Mouse (Mus musculus): ENCODE data around the gene Kifc1. TPM values are rescaled to one million over a fixed set of nuclear protein-coding genes. Genes with fewer than 3 reads are reported as not detected.

The Kifc1 gene
- total RNA-seq (2023) = 2.4 to 6.4 TPM (median 2.6 TPM) in 4 replicates

GRCm38 (mm10) chr17:33890533-33891059, at the start of gene Kifc1:
Kifc1 (minus strand) TSS chr17:33890661.

GRCm38 (mm10) chr17:33929371-33930279, 39.2 kb upstream of the Kifc1 start, which contains the start of gene Rgl2:
Rgl2 (plus strand) TSS chr17:33929543.

GRCm38 (mm10) chr17:33915671-33916250, 25.3 kb upstream of the Kifc1 start, which contains the start of the genes Tapbp and Zbtb22:
Tapbp (plus strand) TSS chr17:33915899.
Zbtb22 (plus strand) TSS chr17:33915904.

GRCm38 (mm10) chr17:33909077-33909868, 18.8 kb upstream of the Kifc1 start, which contains the start of gene Daxx:
Daxx (plus strand) TSS chr17:33909414.

GRCm38 (mm10) chr17:33904835-33905234, 14.4 kb upstream of the Kifc1 start, which contains the start of gene Platr17:
Platr17 (plus strand) TSS chr17:33905135.

GRCm38 (mm10) chr17:33873537-33873936, 16.9 kb downstream of the Kifc1 start, which contains the start of gene Gm7029:
Gm7029 (plus strand) TSS chr17:33873837.

GRCm38 (mm10) chr17:33842966-33843795, 47.3 kb downstream of the Kifc1 start, which contains the start of gene Cd320:
Cd320 (plus strand) TSS chr17:33843091.

Other genes with a start within 250 kb of the Kifc1 start
- 368 to 402 TPM (median 383 TPM) in 4 replicates for gene Hnrnpm, start 203.8 kb downstream of the Kifc1 start, total RNA-seq (2023)
- 42.0 to 48.3 TPM (median 44.9 TPM) in 4 replicates for gene March2, start 172.0 kb downstream of the Kifc1 start, total RNA-seq (2023)
- 193 to 221 TPM (median 217 TPM) in 4 replicates for gene Rab11b, start 130.1 kb downstream of the Kifc1 start, total RNA-seq (2023)
- gene Angptl4, start 108.8 kb downstream of the Kifc1 start, total RNA-seq (2023) = 0.42 to 0.43 TPM in 2 of 4 replicates, not detected in the others
- 1.8 to 3.6 TPM (median 2.5 TPM) in 4 replicates for gene Kank3, start 80.1 kb downstream of the Kifc1 start, total RNA-seq (2023)
- 3,326 to 3,462 TPM (median 3,401 TPM) in 4 replicates for gene Rps28, start 66.1 kb downstream of the Kifc1 start, total RNA-seq (2023)
- gene Ndufa7, start 66.1 kb downstream of the Kifc1 start, total RNA-seq (2023) = 142 to 168 TPM (median 145 TPM) in 4 replicates
- 3.6 to 7.8 TPM (median 5.2 TPM) in 4 replicates for gene Cd320, start 47.6 kb downstream of the Kifc1 start, total RNA-seq (2023)
- not detected in 4 replicates for gene Gm7029, start 16.8 kb downstream of the Kifc1 start, total RNA-seq (2023)
- 0.75 to 0.94 TPM in 2 of 4 replicates, not detected in the others for gene Platr17, start 14.5 kb upstream of the Kifc1 start, total RNA-seq (2023)
- gene Daxx, start 18.8 kb upstream of the Kifc1 start, total RNA-seq (2023) = 43.7 to 52.6 TPM (median 49.3 TPM) in 4 replicates
- 431 to 449 TPM (median 436 TPM) in 4 replicates for gene Tapbp, start 25.2 kb upstream of the Kifc1 start, total RNA-seq (2023)
- 37.5 to 42.9 TPM (median 39.2 TPM) in 4 replicates for gene Zbtb22, start 25.2 kb upstream of the Kifc1 start, total RNA-seq (2023)
- 169 to 183 TPM (median 181 TPM) in 4 replicates for gene Rgl2, start 38.9 kb upstream of the Kifc1 start, total RNA-seq (2023)
- 55.2 to 64.5 TPM (median 58.4 TPM) in 4 replicates for gene Pfdn6, start 49.7 kb upstream of the Kifc1 start, total RNA-seq (2023)
- 37.1 to 42.6 TPM (median 40.1 TPM) in 4 replicates for gene Wdr46, start 50.0 kb upstream of the Kifc1 start, total RNA-seq (2023)
- gene B3galt4, start 60.8 kb upstream of the Kifc1 start, total RNA-seq (2023) = 3.9 to 6.1 TPM (median 5.8 TPM) in 4 replicates
- 86.2 to 102 TPM (median 93.0 TPM) in 4 replicates for gene Vps52, start 65.2 kb upstream of the Kifc1 start, total RNA-seq (2023)
- 1,434 to 1,528 TPM (median 1,474 TPM) in 4 replicates for gene Rps18, start 65.3 kb upstream of the Kifc1 start, total RNA-seq (2023)
- gene H2-K1, start 109.7 kb upstream of the Kifc1 start, total RNA-seq (2023) = 2,712 to 3,144 TPM (median 2,852 TPM) in 4 replicates
- 31.0 to 45.2 TPM (median 32.4 TPM) in 4 replicates for gene Ring1, start 134.0 kb upstream of the Kifc1 start, total RNA-seq (2023)
- 122 to 144 TPM (median 136 TPM) in 4 replicates for gene H2-Ke6, start 137.4 kb upstream of the Kifc1 start, total RNA-seq (2023)
- 63.8 to 91.4 TPM (median 78.7 TPM) in 4 replicates for gene Slc39a7, start 141.0 kb upstream of the Kifc1 start, total RNA-seq (2023)
- gene Rxrb, start 141.2 kb upstream of the Kifc1 start, total RNA-seq (2023) = 106 to 119 TPM (median 119 TPM) in 4 replicates
- 4.3 to 8.8 TPM (median 5.6 TPM) in 4 replicates for gene Col11a2, start 148.8 kb upstream of the Kifc1 start, total RNA-seq (2023)
- gene H2-Oa, start 201.7 kb upstream of the Kifc1 start, total RNA-seq (2023) = 232 to 249 TPM (median 239 TPM) in 4 replicates
- 659 to 693 TPM (median 673 TPM) in 4 replicates for gene H2-DMa, start 228.9 kb upstream of the Kifc1 start, total RNA-seq (2023)
- 421 to 508 TPM (median 482 TPM) in 4 replicates for gene Brd2, start 232.0 kb upstream of the Kifc1 start, total RNA-seq (2023)